Comparison of ENCODE assay signal across 21 mouse cellular contexts in the genomic region with DNA sequence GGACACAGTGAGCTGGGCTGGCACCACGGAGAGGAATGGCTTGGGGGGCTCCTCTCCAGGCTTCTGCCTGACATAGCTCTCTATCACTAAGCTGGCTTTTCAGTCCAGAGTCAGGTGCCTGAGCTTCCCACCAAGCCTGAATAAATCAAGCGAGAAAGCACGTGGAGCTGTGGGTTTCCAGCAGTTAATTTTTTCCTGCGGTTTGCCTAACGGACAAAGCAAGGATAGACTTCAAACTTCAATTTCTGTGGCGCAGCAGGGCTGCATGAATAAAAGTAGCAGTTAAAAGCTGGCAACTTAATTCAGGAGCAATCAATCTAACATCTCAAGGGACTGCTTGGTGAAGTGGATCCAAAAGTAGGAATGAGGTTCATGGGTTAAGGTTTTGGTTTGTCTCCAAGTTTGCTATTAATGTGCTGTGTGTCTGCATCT.
DNase-seq lines count a peak whose midpoint lies in the region; ATAC-seq and TF ChIP-seq lines count a peak whose summit lies in the region.
"Had no signal": no experiment of that assay in that cellular context is flagged by ENCODE, and none has a peak within 500 bp of the region (broad histone marks: within the 10 kb centered on the region; RNA-seq: fewer than 3 reads in every experiment).

No protein-coding gene starts in this region.

- POLR2A ChIA-PET in Patski (lab: Charles Lee): interaction anchor here (1.7 kb wide), 1 partner anchor 327 kb away, joined by 14 read pairs; no protein-coding TSS in a partner anchor

- peak; percentile 82 for ATAC-seq in Patski
- ATAC-seq in megakaryocyte-erythroid progenitor cell, adult 5-6 weeks (replicated peaks; ENCODE audit: low FRiP score, low TSS enrichment, poor library complexity, severe bottlenecking): no peak
- ATAC-seq: intestine, embryonic 15.5 days; midbrain, embryonic 16.5 days had no signal

- in situ Hi-C loops in Patski (cut with MboI; ENCODE audit: low pct_unique_long_range_greater_than_20kb): loop anchor here (10.0 kb wide), 1 partner anchor 301 kb away; no protein-coding TSS in a partner anchor

- DNase-seq in Muller cell, postnatal 12 days (ENCODE audit: inconsistent ontology term): peak; percentile 65
- DNase-seq in Patski (ENCODE audit: low read depth, low spot score): peak; percentile 98
- peak; percentile 90 for DNase-seq in kidney, adult 9 months
- DNase-seq in kidney, postnatal 25 days: peak; percentile 70 to 80
- no peak for DNase-seq in cerebellum, postnatal 25 days
- DNase-seq in left cerebral cortex, postnatal 25 days (ENCODE audit: low spot score in 2 of 2): no peak
- DNase-seq: adrenal gland, postnatal 25 days; cerebellum, adult 9-11 months; heart, postnatal 4 days; liver, embryonic 13.5 days; lung, embryonic 14.5 days; right cerebral cortex, adult 18-20 months; thymus, adult 18-20 months; thymus, postnatal 36 days had no signal

- no peak for TF ChIP-seq CTCF in Patski (IDR thresholded peaks at IDR 0.05)

- CTCF ChIA-PET in Patski (lab: Charles Lee): interaction anchor here (0.8 to 1.7 kb wide), 9 partner anchors 8 to 325 kb away, joined by 3 to 5 read pairs (median 4); no protein-coding TSS in a partner anchor

- no peaks in the 10 kb centered on the region for H3K27me3 ChIP-seq in Patski
- H3K27me3 ChIP-seq: forebrain, embryonic 12.5 days; hindbrain, embryonic 15.5 days; intestine, embryonic 15.5 days; limb, embryonic 12.5 days; liver, embryonic 13.5 days; neural tube, embryonic 15.5 days had no signal

- intact Hi-C loops in left cerebral cortex, postnatal 25 days (cut with DNase I): no loop called here

Comparison
In these comparisons a context has a peak if more than half of its experiments do, and no peak if none do; other contexts are left out.
1. DNase-seq: peak in Muller cell, postnatal 12 days (single experiment), Patski (single experiment), kidney, adult 9 months (single experiment) and kidney, postnatal 25 days (2 of 2); none in cerebellum, postnatal 25 days (0 of 2) and left cerebral cortex, postnatal 25 days (0 of 2).